Mouse (Mus musculus) Patski (cell line): Measurements from ENCODE around the gene Tanc1. TPM values are rescaled to one million over a fixed set of nuclear protein-coding genes. Genes with fewer than 3 reads are reported as not detected.

Experiments
- ATAC-seq: fragments of 100-300 bp; one replicate; pipeline ENCODE4 v1.8.0; 2021
- CTCF ChIA-PET: fragments of 350-600 bp; sonication (Branson Sonifier 250); formaldehyde crosslinking; loops from one replicate; lab custom pipeline; 2022; ENCODE audit warnings: inconsistent platforms; lab: Charles Lee
- POLR2A ChIA-PET: fragments of 350-600 bp; sonication (Branson Sonifier 250); formaldehyde crosslinking; loops from one replicate; lab custom pipeline; 2022; ENCODE audit warnings: antibody characterized with exemption, inconsistent platforms; lab: Charles Lee
- DNase-seq: peaks from one replicate; pipeline ENCODE4 v3.0.0-alpha.2; 2011; ENCODE audit warnings: low read depth, low spot score
- H3K27me3 ChIP-seq: fragments of 371-371 bp; one replicate; pipeline ENCODE4 v1.5.1; 2021
- CTCF ChIP-seq: fragments of 100-300 bp; IDR thresholded peaks from one replicate; pipeline ENCODE4 v1.5.1; 2021
- in situ Hi-C: fragments of 300-500 bp; cut with MboI; formaldehyde crosslinking; loops from 3 replicates; pipeline ENCODE4 v1.11.1; 2018; ENCODE audit warnings: low pct_unique_long_range_greater_than_20kb, mixed read lengths
- polyA plus RNA-seq: library from polyadenylated mRNA; unstranded; gene quantifications from one replicate; pipeline ENCODE4 v1.2.3, GENCODE M21; 2021

The Tanc1 gene
- polyA plus RNA-seq, 1 experiment from 2014 or later = 45.3 TPM

DNA sequence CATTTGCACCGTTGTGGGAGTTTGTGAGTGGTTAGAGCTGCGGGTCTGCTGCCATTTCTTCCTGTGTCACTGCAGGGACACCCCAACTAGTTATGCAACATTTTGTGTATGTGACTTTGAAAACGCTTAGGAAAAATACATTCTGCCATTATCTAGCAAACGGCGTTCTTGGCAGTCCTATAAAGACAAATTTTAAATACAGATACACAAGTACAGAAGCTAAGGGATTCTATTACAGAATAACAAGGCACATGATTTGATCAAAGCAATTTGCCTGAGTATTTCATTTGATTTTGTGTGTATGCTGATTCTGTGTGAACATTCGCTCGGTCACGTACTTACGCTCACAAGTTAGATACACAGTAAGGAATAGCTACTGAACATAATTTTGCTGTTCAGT is 100.6 kb downstream of the Tanc1 start:
- no peaks in the 10 kb centered on the region for H3K27me3 ChIP-seq
- ChIA-PET POLR2A (no interaction called here), CTCF (interaction anchor here (1.6 kb wide), 1 partner anchor 11 kb away, joined by 6 read pairs; no protein-coding TSS in a partner anchor)
- in situ Hi-C loops = no loop called here
- TF ChIP-seq CTCF = no peak
- no peak for DNase-seq
- ATAC-seq = no peak

GRCm38 (mm10) chr2:59713626-59714556 is 102.0 kb downstream of the Tanc1 start:
- no peak for TF ChIP-seq CTCF
- POLR2A ChIA-PET = interaction anchor here (0.6 to 0.7 kb wide), 2 partner anchors 12 to 102 kb away, joined by 3 to 4 read pairs; partner anchors contain the start of gene Tanc1
- in situ Hi-C loops = no loop called here
- no peaks in the 10 kb centered on the region for H3K27me3 ChIP-seq
- no peak for DNase-seq
- CTCF ChIA-PET = interaction anchor here (1.6 kb wide), 2 partner anchors 12 to 37 kb away, joined by 3 to 6 read pairs; no protein-coding TSS in a partner anchor
- ATAC-seq = no peak

DNA sequence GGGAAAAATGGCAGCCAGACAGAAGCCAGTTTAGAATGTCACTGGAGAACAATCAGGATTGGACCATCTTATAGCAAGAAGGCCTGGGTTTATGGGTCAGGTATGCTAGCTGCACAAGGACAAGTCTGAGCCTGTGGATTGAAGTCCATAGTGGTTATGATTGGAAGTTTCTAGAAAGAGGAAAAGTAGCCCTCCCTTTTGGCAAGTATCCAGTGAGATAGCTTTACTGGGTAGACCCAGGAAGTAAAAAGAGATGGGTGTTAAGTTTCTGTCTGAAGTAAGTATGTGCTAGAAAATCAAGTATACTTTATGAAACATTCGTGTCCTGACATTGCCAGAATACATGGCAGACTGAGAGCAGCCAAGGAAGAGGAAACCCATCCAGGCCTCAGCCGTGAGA is 103.2 kb downstream of the Tanc1 start:
- ATAC-seq (no peak), DNase-seq (no peak)
- POLR2A ChIA-PET = no interaction called here
- no peak for TF ChIP-seq CTCF
- no peaks in the 10 kb centered on the region for H3K27me3 ChIP-seq
- CTCF ChIA-PET = interaction anchor here (1.6 kb wide), 1 partner anchor 38 kb away, joined by 3 read pairs; no protein-coding TSS in a partner anchor
- in situ Hi-C loops = no loop called here

- ATAC-seq (no peak), DNase-seq (no peak)
- ChIA-PET CTCF (interaction anchor here (0.8 to 1.7 kb wide), 4 partner anchors 15 to 106 kb away, joined by 3 read pairs; no protein-coding TSS in a partner anchor), POLR2A (no interaction called here)
- in situ Hi-C loops = no loop called here
- no peaks in the 10 kb centered on the region for H3K27me3 ChIP-seq
- TF ChIP-seq CTCF = no peak
These were observed 104.6 kb downstream of the Tanc1 start for GRCm38 (mm10) chr2:59716461-59716860.

DNA sequence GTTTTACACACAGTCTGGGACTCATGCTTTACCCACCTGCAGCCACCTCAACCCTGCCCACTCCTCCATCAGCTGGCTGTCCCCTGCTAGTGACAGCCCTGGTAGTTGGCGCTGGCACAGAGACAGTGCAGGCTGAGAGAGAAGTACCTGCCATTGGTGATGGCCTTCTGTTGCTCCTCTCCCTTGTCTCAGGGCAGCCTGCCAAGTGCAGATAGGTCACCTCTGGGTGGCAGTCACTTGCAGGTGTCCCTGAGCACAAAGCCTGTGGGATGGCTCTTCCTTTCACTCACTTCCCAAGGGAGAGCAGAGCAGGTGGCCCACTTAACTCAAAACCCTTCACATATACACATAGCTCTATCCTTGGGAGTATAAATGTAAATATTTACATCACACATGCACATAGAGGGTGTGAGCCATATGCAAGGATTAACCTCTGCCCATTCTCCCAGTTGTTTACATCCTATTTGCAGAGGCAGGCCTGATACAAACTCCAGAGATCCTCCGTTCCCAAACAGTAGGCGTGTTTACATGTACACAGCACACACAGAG is 106.0 kb downstream of the Tanc1 start:
- in situ Hi-C loops = no loop called here
- ATAC-seq = no peak

GRCm38 (mm10) chr2:59718601-59719416 is 107.0 kb downstream of the Tanc1 start:
- ATAC-seq = no peak
- POLR2A ChIA-PET = interaction anchor here (1.5 kb wide), 1 partner anchor 106 kb away, joined by 3 read pairs; the partner anchor contains the start of gene Tanc1
- DNase-seq = no peak
- CTCF ChIA-PET = no interaction called here
- TF ChIP-seq CTCF = no peak
- in situ Hi-C loops = no loop called here
- no peaks in the 10 kb centered on the region for H3K27me3 ChIP-seq

More for the DNA sequence above, 106.0 kb downstream of the Tanc1 start:
- CTCF ChIA-PET = interaction anchor here (1.5 kb wide), 1 partner anchor 44 kb away, joined by 3 read pairs; no protein-coding TSS in a partner anchor
- H3K27me3 ChIP-seq = no peaks in the 10 kb centered on the region
- POLR2A ChIA-PET = interaction anchor here (0.9 kb wide), 1 partner anchor 9 kb away, joined by 3 read pairs; no protein-coding TSS in a partner anchor
- DNase-seq = no peak
- TF ChIP-seq CTCF = no peak

- POLR2A ChIA-PET = interaction anchor here (1.5 kb wide), 1 partner anchor 107 kb away, joined by 3 read pairs; the partner anchor contains the start of gene Tanc1
- no peak for ATAC-seq
- H3K27me3 ChIP-seq = no peaks in the 10 kb centered on the region
- in situ Hi-C loops = no loop called here
- DNase-seq = no peak
- CTCF ChIA-PET = no interaction called here
- no peak for TF ChIP-seq CTCF
These were observed 108.0 kb downstream of the Tanc1 start for GRCm38 (mm10) chr2:59719831-59720230.

- H3K27me3 ChIP-seq = no peaks in the 10 kb centered on the region
- ChIA-PET CTCF (no interaction called here), POLR2A (no interaction called here)
- no peak for ATAC-seq
- TF ChIP-seq CTCF = no peak
- in situ Hi-C loops = no loop called here
- no peak for DNase-seq
These were observed 109.3 kb downstream of the Tanc1 start for GRCm38 (mm10) chr2:59721119-59721518.

GRCm38 (mm10) chr2:59721758-59722157 is 109.9 kb downstream of the Tanc1 start:
- in situ Hi-C loops = no loop called here
- POLR2A ChIA-PET = interaction anchor here (0.6 kb wide), 1 partner anchor 14 kb away, joined by 3 read pairs; no protein-coding TSS in a partner anchor
- ATAC-seq = no peak
- no peaks in the 10 kb centered on the region for H3K27me3 ChIP-seq
- no peak for DNase-seq
- CTCF ChIA-PET = interaction anchor here (1.0 kb wide), 1 partner anchor 19 kb away, joined by 3 read pairs; no protein-coding TSS in a partner anchor
- no peak for TF ChIP-seq CTCF

- POLR2A ChIA-PET = no interaction called here
- no peaks in the 10 kb centered on the region for H3K27me3 ChIP-seq
- CTCF ChIA-PET = no interaction called here
- ATAC-seq = no peak
- TF ChIP-seq CTCF = no peak
- no peak for DNase-seq
- in situ Hi-C loops = no loop called here
These were observed 111.5 kb downstream of the Tanc1 start for GRCm38 (mm10) chr2:59723311-59723710.
